ENCODE assay signal across 20 mouse cellular contexts in genomic region chr19:23970374-23970773, GRCm38 (mm10).
DNase-seq lines count a peak whose midpoint lies in the region; ATAC-seq and TF ChIP-seq lines count a peak whose summit lies in the region.
"Had no signal": no experiment of that assay in that cellular context is flagged by ENCODE, and none has a peak within 500 bp of the region (broad histone marks: within the 10 kb centered on the region; RNA-seq: fewer than 3 reads in every experiment).

No protein-coding gene starts in this region.

- H3K36me3 ChIP-seq in heart, embryonic 13.5 days = peaks cover 17% of the 10 kb centered on the region
- H3K36me3 ChIP-seq in heart, postnatal 0 days (replicated peaks; ENCODE audit: control insufficient read depth, insufficient read depth, low read length) = peaks cover 7% of the 10 kb centered on the region; the same call in 1 of the 2 replicates
- H3K36me3 ChIP-seq: embryonic facial prominence, embryonic 12.5 days; forebrain, embryonic 15.5 days; G1E had no signal

- H3K27ac ChIP-seq in heart, embryonic 13.5 days (replicated peaks) = peak overlapping the region; percentile 96
- peak overlapping the region; percentile 93 for H3K27ac ChIP-seq in heart, postnatal 0 days (ENCODE audit: low read depth)
- H3K27ac ChIP-seq: embryonic facial prominence, embryonic 12.5 days; forebrain, embryonic 15.5 days; hindbrain, embryonic 13.5 days; hindbrain, postnatal 0 days had no signal

- CTCF ChIA-PET in Patski (lab: Charles Lee) = no interaction called here

- H3K9ac ChIP-seq in heart, embryonic 13.5 days = no peak overlapping the region
- no peak overlapping the region for H3K9ac ChIP-seq in heart, postnatal 0 days (replicated peaks; ENCODE audit: low read depth, low read length)
- H3K9ac ChIP-seq: embryonic facial prominence, embryonic 12.5 days; forebrain, embryonic 15.5 days; hindbrain, embryonic 13.5 days had no signal

- POLR2A ChIA-PET in Patski (lab: Charles Lee) = no interaction called here

- no peak overlapping the region for H3K4me2 ChIP-seq in heart, embryonic 13.5 days
- no peak overlapping the region for H3K4me2 ChIP-seq in heart, postnatal 0 days (ENCODE audit: low read depth, low read length)
- H3K4me2 ChIP-seq: embryonic facial prominence, embryonic 12.5 days; forebrain, embryonic 15.5 days; hindbrain, embryonic 13.5 days had no signal

- H3K4me3 ChIP-seq in heart, embryonic 13.5 days = no peak overlapping the region
- no peak overlapping the region for H3K4me3 ChIP-seq in heart, postnatal 0 days (ENCODE audit: low read depth, low read length)
- H3K4me3 ChIP-seq: embryonic facial prominence, embryonic 12.5 days; forebrain, embryonic 15.5 days; hindbrain, embryonic 13.5 days had no signal

- H3K9me3 ChIP-seq in heart, embryonic 13.5 days = no peaks in the 10 kb centered on the region
- H3K9me3 ChIP-seq in heart, postnatal 0 days (replicated peaks; ENCODE audit: control insufficient read depth, low read length) = no peaks in the 10 kb centered on the region
- H3K9me3 ChIP-seq: embryonic facial prominence, embryonic 12.5 days; forebrain, embryonic 15.5 days; G1E had no signal

- WGBS in heart, embryonic 13.5 days = 68% methylated on average over 3 of the region's 3 CpGs
- 27% methylated on average over 3 of the region's 3 CpGs for WGBS in heart, postnatal 0 days

- TF ChIP-seq EP300 in heart, postnatal 0 days (IDR thresholded peaks at IDR 0.05; ENCODE audit: low read depth) = no peak

- in situ Hi-C loops in Patski (cut with MboI; ENCODE audit: low pct_unique_long_range_greater_than_20kb) = loop anchor here (10.0 kb wide), 1 partner anchor 304 kb away; no protein-coding TSS in a partner anchor

- peak; percentile 78 for DNase-seq in heart, adult 11 months
- no peak for DNase-seq in heart, adult 8-10 months (ENCODE audit: low spot score)
- DNase-seq in heart, postnatal 4 days = no peak
- peak; percentile 37 for DNase-seq in Patski (ENCODE audit: low read depth, low spot score)
- peak; percentile 51 for DNase-seq in heart, postnatal 0 days (ENCODE audit: low spot score)
- no peak for DNase-seq in spleen, postnatal 14 days (ENCODE audit: low spot score in 2 of 2)
- DNase-seq: adrenal gland, adult 2 months; cerebellum, adult 11 months; cerebellum, adult 8-10 months; cerebellum, postnatal 14 days; gastrocnemius, postnatal 10 days; kidney, adult 18-20 months; kidney, postnatal 10 days had no signal

- H3K4me1 ChIP-seq in heart, embryonic 13.5 days = peaks cover 83% of the 10 kb centered on the region
- peaks cover 45% of the 10 kb centered on the region for H3K4me1 ChIP-seq in heart, postnatal 0 days (ENCODE audit: control insufficient read depth, insufficient read depth)

- no peak for TF ChIP-seq CTCF in Patski (IDR thresholded peaks at IDR 0.05)
- TF ChIP-seq CTCF in heart, postnatal 0 days (IDR thresholded peaks at IDR 0.05; ENCODE audit: low read depth) = no peak

- ATAC-seq in heart, embryonic 13.5 days (ENCODE audit: extremely low read depth, insufficient number of reproducible peaks, low FRiP score, low TSS enrichment) = no peak
- no peak for ATAC-seq in Patski
- no peak for ATAC-seq in heart, postnatal 0 days (ENCODE audit: insufficient read depth, low read depth)
- ATAC-seq: CD4-positive, CD25-positive, alpha-beta regulatory T cell, adult 4 months; forebrain, embryonic 15.5 days; hindbrain, postnatal 0 days had no signal

- H3K27me3 ChIP-seq in heart, embryonic 13.5 days (replicated peaks) = no peaks in the 10 kb centered on the region
- no peaks in the 10 kb centered on the region for H3K27me3 ChIP-seq in Patski
- no peaks in the 10 kb centered on the region for H3K27me3 ChIP-seq in heart, postnatal 0 days (ENCODE audit: control insufficient read depth, insufficient read depth, low read length)
- H3K27me3 ChIP-seq: embryonic facial prominence, embryonic 12.5 days; forebrain, embryonic 15.5 days; hindbrain, embryonic 13.5 days had no signal

Comparison
In these comparisons a context has a peak if more than half of its experiments do, and no peak if none do; other contexts are left out.
1. DNase-seq: peak in heart, adult 11 months (single experiment), Patski (single experiment) and heart, postnatal 0 days (single experiment); none in heart, adult 8-10 months (single experiment), heart, postnatal 4 days (single experiment) and spleen, postnatal 14 days (0 of 2).